Mouse (Mus musculus) embryonic facial prominence, embryonic 11.5 days (tissue): ENCODE measurements around the gene Myh3. TPM values are rescaled to one million over a fixed set of nuclear protein-coding genes. Genes with fewer than 3 reads are reported as not detected.

Experiments used
- ATAC-seq: fragments of 200-750 bp; cut with Nextera tagmentation; replicated peaks from 2 replicates; pipeline ENCODE4 v1.8.0; 2017; ENCODE audit warnings: low read depth; ENCODE audit not compliant: insufficient number of reproducible peaks, low FRiP score, low TSS enrichment
- DNase-seq: peaks from one replicate; pipeline ENCODE4 v3.0.0-alpha.2; 2015; ENCODE audit warnings: low spot score
- H3K27ac ChIP-seq: fragments of 300-500 bp; sonication (generic); replicated peaks from 2 replicates; pipeline ENCODE4 v1.5.1; 2014; ENCODE audit warnings: mild to moderate bottlenecking, low read depth, low read length, control low read depth
- H3K27me3 ChIP-seq: fragments of 300-500 bp; sonication (generic); 2 replicates; pipeline ENCODE4 v1.6.1; 2014; ENCODE audit warnings: mild to moderate bottlenecking, low read length, moderate library complexity, mixed read lengths; ENCODE audit not compliant: control insufficient read depth, insufficient read depth
- H3K36me3 ChIP-seq: fragments of 300-500 bp; sonication (generic); replicated peaks from 2 replicates; pipeline ENCODE4 v1.6.1; 2014; ENCODE audit warnings: low read depth, mild to moderate bottlenecking, low read length, moderate library complexity, mixed read lengths; ENCODE audit not compliant: control insufficient read depth, insufficient read depth
- H3K4me1 ChIP-seq: fragments of 300-500 bp; sonication (generic); 2 replicates; pipeline ENCODE4 v1.6.1; 2014; ENCODE audit warnings: low read length, mixed read lengths; ENCODE audit not compliant: control insufficient read depth, insufficient read depth
- H3K4me2 ChIP-seq: fragments of 300-500 bp; sonication (generic); 2 replicates; pipeline ENCODE4 v1.6.1; 2014; ENCODE audit warnings: low read depth, mild to moderate bottlenecking, control low read depth, low read length, moderate library complexity
- H3K4me3 ChIP-seq: fragments of 300-500 bp; sonication (generic); 2 replicates; pipeline ENCODE4 v1.5.1; 2014; ENCODE audit warnings: low read depth, low read length, control low read depth
- H3K9ac ChIP-seq: fragments of 300-500 bp; sonication (generic); replicated peaks from 2 replicates; pipeline ENCODE4 v1.6.1; 2014; ENCODE audit warnings: mild to moderate bottlenecking, control low read depth, low read length
- H3K9me3 ChIP-seq: fragments of 300-500 bp; sonication (generic); replicated peaks from 2 replicates; pipeline ENCODE4 v1.6.1; 2016; ENCODE audit warnings: mild to moderate bottlenecking, low read length, inconsistent platforms, mixed read lengths; ENCODE audit not compliant: control insufficient read depth
- WGBS: fragments of 180-500 bp; shearing (Covaris S2); extraction: QIAGEN DNeasy Blood & Tissue Kit; methylation state at CpG from one replicate; pipeline ENCODE4 v1.1.7; 2014; 5-methylcytosine and 5-hydroxymethylcytosine counted together
- polyA plus RNA-seq: library from polyadenylated mRNA; unstranded; fragments of >200 nt; fragmentation: Nextera tagmentation; extraction: Ambion mirVana; gene quantifications from 2 replicates; pipeline ENCODE4 v1.2.1, GENCODE M21; 2014

Myh3 gene
- polyA plus RNA-seq, 1 experiment from 2014 or later = 6.5 TPM

DNA sequence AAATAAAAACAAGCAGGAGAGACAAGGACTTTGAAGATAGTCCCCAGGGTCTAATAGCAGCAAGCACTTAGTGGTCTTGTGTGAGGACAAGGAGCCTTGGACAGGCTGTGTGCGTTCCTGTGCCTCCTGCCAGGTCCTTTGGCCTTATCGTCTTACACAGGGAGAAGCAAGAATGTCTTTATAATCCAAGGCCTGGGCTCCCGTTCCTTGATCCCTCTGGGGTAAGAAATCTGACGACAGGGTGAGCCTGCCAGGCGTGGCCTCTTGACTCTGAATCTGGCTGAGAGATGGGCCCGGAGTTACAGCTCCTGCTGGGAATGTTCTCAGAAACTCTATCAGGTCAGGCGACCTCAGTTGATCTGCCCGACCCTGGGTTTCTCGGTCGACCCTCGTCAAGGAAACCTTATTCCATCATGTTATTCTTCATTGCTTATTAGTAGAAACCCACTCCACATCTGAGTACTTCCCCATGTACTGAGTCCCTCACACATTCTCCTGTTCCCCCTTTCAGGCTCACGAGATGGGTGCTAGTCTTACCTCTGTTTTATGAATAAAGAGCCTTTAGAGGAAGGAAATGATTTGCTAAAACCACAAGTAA is 42.7 kb downstream of the Myh3 start:
- no peak overlapping the region for H3K9ac ChIP-seq
- H3K27me3 ChIP-seq = no peaks in the 10 kb centered on the region
- no peaks in the 10 kb centered on the region for H3K4me1 ChIP-seq
- H3K4me3 ChIP-seq = no peak overlapping the region
- DNase-seq = no peak
- H3K9me3 ChIP-seq = no peaks in the 10 kb centered on the region
- no peak overlapping the region for H3K27ac ChIP-seq
- no peaks in the 10 kb centered on the region for H3K36me3 ChIP-seq
- no peak for ATAC-seq
- H3K4me2 ChIP-seq = no peak overlapping the region
- WGBS = 30% methylated on average over 12 of the region's 12 CpGs

DNA sequence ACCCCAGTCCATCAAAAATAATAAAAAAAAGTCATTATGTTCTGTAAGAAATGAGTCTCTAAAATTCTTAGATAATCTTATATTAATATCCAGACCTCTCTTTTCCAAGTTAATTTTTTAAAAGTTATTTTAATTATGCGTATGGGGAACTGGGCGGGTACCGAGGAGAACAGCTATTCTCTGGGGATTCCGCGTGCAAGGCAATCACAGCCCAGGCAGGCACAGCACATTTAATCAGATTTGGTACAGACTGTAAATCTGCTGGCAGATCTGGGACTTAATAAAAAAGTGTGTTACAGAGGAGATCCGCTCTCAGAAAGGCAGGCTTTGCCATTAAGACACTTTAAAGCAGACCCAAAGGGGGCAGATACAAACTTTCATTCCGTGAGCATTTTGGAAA is 46.8 kb downstream of the Myh3 start:
- Histone ChIP-seq H3K9ac (no peak overlapping the region), H3K9me3 (no peaks in the 10 kb centered on the region), H3K4me3 (no peak overlapping the region), H3K27me3 (no peaks in the 10 kb centered on the region), H3K36me3 (no peaks in the 10 kb centered on the region), H3K4me2 (no peak overlapping the region), H3K27ac (no peak overlapping the region), H3K4me1 (no peaks in the 10 kb centered on the region)
- ATAC-seq (no peak), DNase-seq (no peak)
- WGBS = 76% methylated on average over 7 of the region's 7 CpGs

GRCm38 (mm10) chr11:67125361-67125760 is 47.3 kb downstream of the Myh3 start:
- Histone ChIP-seq H3K4me3 (no peak overlapping the region), H3K27ac (no peak overlapping the region), H3K4me2 (no peak overlapping the region), H3K27me3 (no peaks in the 10 kb centered on the region), H3K36me3 (no peaks in the 10 kb centered on the region), H3K9ac (no peak overlapping the region), H3K9me3 (no peaks in the 10 kb centered on the region), H3K4me1 (no peaks in the 10 kb centered on the region)
- ATAC-seq (no peak), DNase-seq (no peak)
- 53% methylated on average over 17 of the region's 17 CpGs for WGBS

DNA sequence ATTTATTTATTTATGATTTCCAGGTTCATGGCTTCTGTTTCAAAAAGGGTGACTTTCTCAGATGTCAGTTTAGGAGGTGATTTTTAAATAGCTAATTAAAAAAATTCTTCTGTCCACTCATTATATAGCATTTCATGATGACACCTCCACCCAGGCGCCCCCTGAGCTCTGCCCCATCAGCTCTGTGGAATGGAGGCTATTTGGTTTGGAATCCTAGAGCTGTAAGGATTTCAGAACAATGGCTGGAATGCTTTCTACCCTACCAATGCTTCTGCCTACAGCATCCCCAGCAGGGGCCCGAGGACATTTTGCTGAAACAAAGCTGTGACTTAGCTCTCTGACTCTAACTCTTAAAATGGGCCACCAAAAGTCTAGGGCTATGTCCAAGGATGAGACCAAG is 55.4 kb downstream of the Myh3 start:
- 78% methylated on average over 2 of the region's 2 CpGs for WGBS
- H3K9me3 ChIP-seq = no peaks in the 10 kb centered on the region
- H3K9ac ChIP-seq = no peak overlapping the region
- no peak overlapping the region for H3K27ac ChIP-seq
- H3K4me1 ChIP-seq = no peaks in the 10 kb centered on the region
- no peak for DNase-seq
- H3K4me2 ChIP-seq = no peak overlapping the region
- no peak for ATAC-seq
- no peaks in the 10 kb centered on the region for H3K27me3 ChIP-seq
- H3K36me3 ChIP-seq = no peaks in the 10 kb centered on the region
- no peak overlapping the region for H3K4me3 ChIP-seq

GRCm38 (mm10) chr11:67134654-67135053 is 56.6 kb downstream of the Myh3 start:
- ATAC-seq (no peak), DNase-seq (no peak)
- H3K9me3 ChIP-seq = no peaks in the 10 kb centered on the region
- H3K4me3 ChIP-seq = no peak overlapping the region
- H3K4me1 ChIP-seq = no peaks in the 10 kb centered on the region
- H3K36me3 ChIP-seq = no peaks in the 10 kb centered on the region
- WGBS = 83% methylated on average over 6 of the region's 6 CpGs
- no peak overlapping the region for H3K9ac ChIP-seq
- H3K27me3 ChIP-seq = no peaks in the 10 kb centered on the region
- no peak overlapping the region for H3K4me2 ChIP-seq
- no peak overlapping the region for H3K27ac ChIP-seq

GRCm38 (mm10) chr11:67135532-67135931 is 57.4 kb downstream of the Myh3 start:
- H3K27me3 ChIP-seq = no peaks in the 10 kb centered on the region
- no peak overlapping the region for H3K27ac ChIP-seq
- no peaks in the 10 kb centered on the region for H3K9me3 ChIP-seq
- no peaks in the 10 kb centered on the region for H3K4me1 ChIP-seq
- WGBS = 89% methylated on average over 2 of the region's 2 CpGs
- ATAC-seq (no peak), DNase-seq (no peak)
- H3K9ac ChIP-seq = no peak overlapping the region
- H3K4me3 ChIP-seq = no peak overlapping the region
- no peaks in the 10 kb centered on the region for H3K36me3 ChIP-seq
- H3K4me2 ChIP-seq = no peak overlapping the region

- no peak overlapping the region for H3K4me2 ChIP-seq
- 70% methylated on average over 8 of the region's 8 CpGs for WGBS
- no peak overlapping the region for H3K4me3 ChIP-seq
- no peaks in the 10 kb centered on the region for H3K36me3 ChIP-seq
- no peak for DNase-seq
- no peak overlapping the region for H3K27ac ChIP-seq
- no peak for ATAC-seq
- H3K9ac ChIP-seq = no peak overlapping the region
- H3K9me3 ChIP-seq = no peaks in the 10 kb centered on the region
- H3K27me3 ChIP-seq = no peaks in the 10 kb centered on the region
- H3K4me1 ChIP-seq = no peaks in the 10 kb centered on the region
Observed at GRCm38 (mm10) chr11:67139556-67139955, 61.5 kb downstream of the Myh3 start.

DNA sequence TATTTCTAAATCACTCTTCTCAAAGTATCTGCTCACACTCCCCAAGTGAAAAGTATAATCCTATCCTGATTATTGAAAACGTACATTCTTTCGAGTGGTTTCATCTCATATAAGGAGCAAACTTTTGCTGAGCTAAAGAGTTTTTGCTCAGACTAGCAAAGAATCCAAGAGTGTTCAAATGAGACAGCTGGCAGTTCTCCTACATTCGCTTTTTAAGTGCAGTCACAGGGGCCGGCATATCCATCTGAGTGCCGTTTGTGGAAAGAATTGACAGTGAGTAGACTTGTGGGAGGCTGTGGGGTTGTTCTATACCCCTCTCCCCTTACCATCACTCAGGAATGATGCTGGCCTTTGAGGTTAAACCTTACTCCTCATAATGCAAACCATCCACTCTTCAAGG is 62.1 kb downstream of the Myh3 start:
- H3K27me3 ChIP-seq = no peaks in the 10 kb centered on the region
- no peaks in the 10 kb centered on the region for H3K9me3 ChIP-seq
- H3K36me3 ChIP-seq = no peaks in the 10 kb centered on the region
- no peak overlapping the region for H3K4me3 ChIP-seq
- 70% methylated on average over 5 of the region's 5 CpGs for WGBS
- no peak for ATAC-seq
- H3K27ac ChIP-seq = no peak overlapping the region
- H3K9ac ChIP-seq = no peak overlapping the region
- H3K4me1 ChIP-seq = no peaks in the 10 kb centered on the region
- H3K4me2 ChIP-seq = no peak overlapping the region
- DNase-seq = no peak
